Mouse (Mus musculus) cerebellum, adult 9-10 months (tissue): Measurements from ENCODE around the gene Abcf1.

Source experiments
- DNase-seq: peaks from one replicate; pipeline ENCODE4 v3.0.0; 2022

The Abcf1 gene

DNA sequence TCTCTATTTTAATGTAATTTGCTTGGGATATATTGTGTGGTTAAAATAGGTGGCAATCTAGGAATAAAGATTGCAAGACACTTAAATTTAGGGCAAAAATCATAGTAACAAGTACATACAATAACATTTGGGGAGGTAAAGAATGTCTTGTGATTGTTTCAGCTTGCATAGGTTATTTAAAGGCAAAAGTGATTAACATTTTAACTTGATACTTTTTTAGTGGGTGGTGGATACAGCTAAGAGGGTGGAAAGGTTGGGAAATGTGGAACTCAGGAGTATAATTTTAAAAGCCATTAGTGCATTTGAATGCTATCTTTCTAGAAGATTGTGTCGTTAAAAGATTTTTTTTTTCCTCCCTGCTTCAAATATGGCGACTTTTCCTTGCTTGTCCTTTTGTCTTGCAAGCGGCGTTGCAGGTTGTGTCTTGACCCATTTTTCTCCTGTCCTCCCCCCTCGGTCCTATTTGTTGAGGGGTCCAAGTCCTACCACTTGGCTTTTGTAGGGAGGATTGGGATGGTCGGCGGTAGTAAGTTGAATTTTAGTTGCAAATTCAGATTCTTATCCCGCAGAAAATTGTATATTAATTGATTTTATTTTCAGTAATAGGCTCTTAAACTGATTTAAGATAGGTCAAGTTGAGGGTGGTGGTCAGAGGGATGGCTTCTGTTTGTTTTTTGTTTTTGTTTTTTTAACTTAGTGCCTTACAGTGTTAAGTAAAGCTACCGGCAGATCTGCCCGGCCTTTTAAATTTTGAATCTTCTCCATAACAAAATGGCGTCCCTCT is 51.1 kb downstream of the Abcf1 start:
- peak; percentile 85 for DNase-seq

- DNase-seq = peak; percentile 88
Measured at GRCm38 (mm10) chr17:35917463-35918251, 51.9 kb downstream of the Abcf1 start.

GRCm38 (mm10) chr17:35917143-35917462 is 52.5 kb downstream of the Abcf1 start:
- DNase-seq = no peak

DNA sequence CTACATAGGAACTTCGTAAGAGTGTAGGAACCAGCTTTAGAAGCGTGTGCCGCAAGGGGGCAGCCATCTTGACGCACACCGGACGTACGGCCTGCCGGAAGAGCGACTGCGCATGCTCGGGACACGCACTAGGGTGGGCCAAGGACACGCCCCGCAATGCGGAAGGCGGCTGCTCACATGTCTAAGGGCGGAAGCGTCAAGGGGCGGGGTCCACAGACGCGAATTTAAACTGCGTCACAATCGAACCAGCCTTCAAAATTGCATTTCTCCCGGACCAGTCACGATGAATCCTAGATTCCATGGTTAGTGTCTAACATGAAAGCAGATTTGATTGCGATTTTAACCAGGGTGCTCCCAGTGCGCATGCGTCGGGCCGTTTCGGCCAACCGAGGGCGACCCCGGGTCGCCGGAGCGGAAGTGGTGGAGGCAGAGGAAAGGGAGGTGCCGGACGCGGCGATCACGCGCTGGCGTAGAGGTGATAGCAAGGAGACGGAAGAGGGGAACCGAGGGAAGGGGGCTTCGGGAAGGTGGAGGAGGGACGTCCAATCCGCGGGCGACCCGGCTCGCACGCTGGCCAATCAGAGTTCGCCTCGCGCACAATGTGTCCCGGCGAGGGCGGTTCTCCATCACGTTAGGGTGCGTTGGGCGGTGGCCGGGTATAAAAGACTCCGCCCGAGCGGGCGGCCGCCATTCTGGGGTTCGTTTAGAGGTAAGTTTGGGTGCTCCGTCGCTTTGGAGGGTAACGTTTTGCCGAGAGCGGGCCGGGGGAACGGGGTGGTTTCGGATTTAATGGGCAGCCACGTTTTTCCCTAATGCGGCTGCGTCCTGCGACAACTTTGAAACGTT is 53.0 kb downstream of the Abcf1 start, which contains the start of the genes Mrps18b and Ppp1r10:
Gene Mrps18b, minus strand, starts transcription at position 93 of the 846 bp plus-strand sequence.
Gene Ppp1r10, plus strand, starts transcription at position 138 of the 846 bp plus-strand sequence.
- peak; percentile 99 for DNase-seq

GRCm38 (mm10) chr17:35915538-35916296 is 53.8 kb downstream of the Abcf1 start:
- DNase-seq = peak; percentile 70

- DNase-seq = no peak
Measured at GRCm38 (mm10) chr17:35914975-35915374, 54.6 kb downstream of the Abcf1 start.

DNA sequence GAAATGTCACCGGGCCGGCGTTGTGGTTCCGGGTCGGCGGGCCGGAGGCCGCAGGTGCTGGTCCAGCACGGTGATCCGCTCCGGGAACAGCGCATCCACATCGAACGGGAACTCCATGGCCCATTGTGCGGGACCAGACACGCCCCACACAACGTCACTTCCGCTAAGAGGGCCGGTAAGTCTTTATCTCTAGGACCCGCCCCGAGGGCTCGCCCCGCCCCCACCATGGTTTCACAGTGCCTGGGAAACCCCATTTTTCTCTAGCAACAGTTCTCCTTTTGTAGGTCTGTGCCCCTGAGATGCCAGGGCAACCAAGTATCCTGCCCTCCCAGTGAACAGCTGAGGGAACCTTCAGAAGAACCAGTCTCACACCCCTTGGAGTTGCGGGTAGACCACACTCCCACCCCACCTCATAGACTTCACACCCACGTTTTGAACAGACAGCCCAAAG is 59.6 kb downstream of the Abcf1 start, which contains the start of gene Atat1:
Gene Atat1, minus strand, starts transcription at position 157 of the 451 bp plus-strand sequence.
- peak; percentile 87 for DNase-seq

DNA sequence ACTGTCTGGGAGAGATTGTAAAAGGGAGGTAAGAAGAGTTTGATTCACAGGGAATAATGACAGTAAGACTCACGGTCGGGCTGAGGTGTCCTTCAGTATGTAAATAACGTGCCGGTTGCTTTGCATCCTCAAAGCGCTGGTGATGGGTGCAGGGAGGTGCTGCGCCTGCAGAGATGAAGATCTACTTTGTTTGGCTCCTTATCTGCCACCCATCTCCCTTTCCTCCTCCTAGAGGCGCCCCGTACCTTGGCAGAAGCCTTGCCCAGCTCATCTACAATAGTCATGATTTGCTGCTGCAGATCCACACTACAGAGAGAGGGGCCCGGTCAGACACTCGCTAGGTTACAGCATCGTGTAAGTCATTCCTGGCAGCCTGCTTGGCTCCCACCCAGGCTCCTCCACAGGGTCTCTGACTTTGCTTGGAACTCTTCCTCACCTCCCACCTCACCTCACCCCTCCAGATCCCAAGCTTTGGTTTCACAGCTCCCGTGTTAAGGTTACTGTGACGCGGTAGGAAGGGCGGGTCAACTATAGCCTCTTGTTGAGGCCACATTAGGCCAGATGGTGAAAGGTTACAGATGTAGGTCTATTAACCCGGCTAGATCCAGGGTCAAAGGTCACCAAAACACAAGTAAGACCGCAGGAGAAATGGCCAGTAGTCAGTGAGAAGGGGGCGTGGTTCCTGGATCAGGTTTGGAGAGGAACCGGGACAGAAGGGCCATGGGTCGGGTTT is 60.2 kb downstream of the Abcf1 start:
- DNase-seq = no peak

- DNase-seq = no peak
Measured at GRCm38 (mm10) chr17:35907609-35908008, 62.0 kb downstream of the Abcf1 start.
